Mouse (Mus musculus) neural tube, embryonic 11.5 days (tissue): ENCODE results near the gene Frem3. TPM values are rescaled to one million over a fixed set of nuclear protein-coding genes. Genes with fewer than 3 reads are reported as not detected.

ENCODE experiments used
- ATAC-seq: fragments of 200-750 bp; cut with Nextera tagmentation; 2 replicates; pipeline ENCODE4 v1.8.0; 2017; ENCODE audit warnings: moderate number of reproducible peaks, mild to moderate bottlenecking, moderate TSS enrichment, moderate library complexity; ENCODE audit not compliant: insufficient read depth, low FRiP score, low TSS enrichment
- DNase-seq: peaks from one replicate; pipeline ENCODE4 v3.0.0-alpha.2; 2015; ENCODE audit warnings: low spot score
- H3K27ac ChIP-seq: fragments of 300-500 bp; sonication (generic); 2 replicates; pipeline ENCODE4 v1.5.1; 2014; ENCODE audit warnings: low read depth, mild to moderate bottlenecking, low read length
- H3K27me3 ChIP-seq: fragments of 300-500 bp; sonication (generic); 2 replicates; pipeline ENCODE4 v1.6.1; 2014; ENCODE audit warnings: mild to moderate bottlenecking, low read length, mixed read lengths; ENCODE audit not compliant: control insufficient read depth, insufficient read depth
- H3K36me3 ChIP-seq: fragments of 300-500 bp; sonication (generic); 2 replicates; pipeline ENCODE4 v1.6.1; 2014; ENCODE audit warnings: mild to moderate bottlenecking, low read length, moderate library complexity, mixed read lengths; ENCODE audit not compliant: control insufficient read depth, insufficient read depth
- H3K4me1 ChIP-seq: fragments of 300-500 bp; sonication (generic); 2 replicates; pipeline ENCODE4 v1.6.1; 2014; ENCODE audit warnings: low read length, mixed read lengths; ENCODE audit not compliant: control insufficient read depth, insufficient read depth
- H3K4me2 ChIP-seq: fragments of 300-500 bp; sonication (generic); 2 replicates; pipeline ENCODE4 v1.6.1; 2014; ENCODE audit warnings: low read depth, mild to moderate bottlenecking, moderate library complexity
- H3K4me3 ChIP-seq: fragments of 300-500 bp; sonication (generic); 2 replicates; pipeline ENCODE4 v1.5.1; 2014; ENCODE audit warnings: low read depth, low read length
- H3K9ac ChIP-seq: fragments of 300-500 bp; sonication (generic); 2 replicates; pipeline ENCODE4 v1.6.1; 2014; ENCODE audit warnings: mild to moderate bottlenecking, low read length
- H3K9me3 ChIP-seq: fragments of 300-500 bp; sonication (generic); 2 replicates; pipeline ENCODE4 v1.6.1; 2016; ENCODE audit warnings: low read length; ENCODE audit not compliant: control insufficient read depth
- WGBS: fragments of 180-500 bp; shearing (Covaris S2); extraction: QIAGEN DNeasy Blood & Tissue Kit; methylation state at CpG from one replicate; pipeline ENCODE4 v1.1.7; 2014; 5-methylcytosine and 5-hydroxymethylcytosine counted together
- polyA plus RNA-seq: library from polyadenylated mRNA; unstranded; fragments of >200 nt; fragmentation: Nextera tagmentation; extraction: Ambion mirVana; gene quantifications from 2 replicates; pipeline ENCODE4 v1.2.1, GENCODE M21; 2014

Gene Frem3
- polyA plus RNA-seq, 1 experiment from 2014 or later: 0.04 TPM

- ATAC-seq (no peak), DNase-seq (no peak)
- Histone ChIP-seq H3K27ac (no peak overlapping the region), H3K27me3 (no peaks in the 10 kb centered on the region), H3K4me2 (no peak overlapping the region), H3K4me3 (no peak overlapping the region), H3K4me1 (no peaks in the 10 kb centered on the region), H3K9ac (no peak overlapping the region), H3K9me3 (no peaks in the 10 kb centered on the region), H3K36me3 (no peaks in the 10 kb centered on the region)
- 79% methylated on average over 6 of the region's 6 CpGs for WGBS
These were observed 10.2 kb upstream of the Frem3 start for GRCm38 (mm10) chr8:80600600-80601170.

DNA sequence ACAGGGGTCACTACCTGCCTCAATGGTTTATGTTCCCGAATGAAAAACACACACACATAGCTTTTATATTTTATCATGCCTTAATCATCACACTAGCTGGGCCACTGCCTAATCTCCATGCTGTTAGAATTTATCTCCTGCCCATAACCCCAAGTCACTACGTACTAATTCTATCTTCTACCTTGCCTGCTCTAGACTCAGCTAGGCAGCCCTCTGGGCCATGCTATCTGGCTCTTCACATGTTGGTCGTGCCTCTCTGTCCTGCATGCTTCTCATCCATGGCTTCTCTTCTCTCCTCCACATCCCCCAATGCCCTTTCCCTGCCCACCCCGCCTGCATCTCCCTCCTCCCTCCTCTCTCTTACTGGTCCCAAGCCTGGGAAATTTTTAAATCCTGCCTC lies 9.0 kb upstream of the Frem3 start:
- no peak for ATAC-seq
- H3K36me3 ChIP-seq: no peaks in the 10 kb centered on the region
- H3K9me3 ChIP-seq: no peaks in the 10 kb centered on the region
- H3K9ac ChIP-seq: no peak overlapping the region
- DNase-seq: no peak
- no peak overlapping the region for H3K4me3 ChIP-seq
- no peaks in the 10 kb centered on the region for H3K4me1 ChIP-seq
- H3K27me3 ChIP-seq: no peaks in the 10 kb centered on the region
- H3K27ac ChIP-seq: no peak overlapping the region
- 82% methylated on average over 4 of the region's 4 CpGs for WGBS
- H3K4me2 ChIP-seq: no peak overlapping the region

DNA sequence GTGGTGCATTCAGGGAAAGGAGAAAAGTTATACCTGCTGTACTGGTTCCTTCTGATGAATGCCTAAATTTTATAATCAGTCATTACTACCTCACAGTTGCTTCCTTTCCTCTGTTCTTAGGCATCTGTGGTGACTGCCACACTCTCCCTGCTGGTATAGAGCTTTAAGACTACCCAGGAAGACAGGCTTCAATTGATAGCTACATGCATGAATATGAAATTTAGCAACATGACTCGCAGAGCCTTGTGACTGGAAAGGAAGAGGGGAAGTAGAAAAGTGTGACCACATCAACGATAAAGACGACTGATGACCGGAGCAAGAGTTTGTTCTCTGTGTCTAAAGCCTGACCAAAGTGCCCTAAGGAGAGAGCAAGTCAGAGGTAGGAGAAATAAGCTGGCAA lies 3.8 kb upstream of the Frem3 start:
- H3K27me3 ChIP-seq: peaks cover 14% of the 10 kb centered on the region
- H3K27ac ChIP-seq: no peak overlapping the region
- no peaks in the 10 kb centered on the region for H3K9me3 ChIP-seq
- WGBS: 94% methylated on average over 4 of the region's 4 CpGs
- H3K4me2 ChIP-seq: no peak overlapping the region
- ATAC-seq (no peak), DNase-seq (no peak)
- H3K4me1 ChIP-seq: no peaks in the 10 kb centered on the region; the same call in 1 of the 2 replicates
- H3K36me3 ChIP-seq: no peaks in the 10 kb centered on the region
- no peak overlapping the region for H3K9ac ChIP-seq
- H3K4me3 ChIP-seq: no peak overlapping the region

- no peak for ATAC-seq
- DNase-seq: no peak
- H3K36me3 ChIP-seq: no peaks in the 10 kb centered on the region
- H3K9me3 ChIP-seq: no peaks in the 10 kb centered on the region
- 0 out of 2 replicates have a peak overlapping the region, but pooled peaks have one; percentile 13 for H3K4me3 ChIP-seq
- H3K4me2 ChIP-seq: peak overlapping the region; percentile 38
- peaks cover 14% of the 10 kb centered on the region for H3K27me3 ChIP-seq
- H3K4me1 ChIP-seq: no peaks in the 10 kb centered on the region; the same call in 1 of the 2 replicates
- 4% methylated on average over 12 of the region's 12 CpGs for WGBS
- no peak overlapping the region for H3K9ac ChIP-seq
- no peak overlapping the region for H3K27ac ChIP-seq
These were observed 516 bp downstream of the Frem3 start for GRCm38 (mm10) chr8:80611441-80611751.

GRCm38 (mm10) chr8:80619787-80620186 lies 8.9 kb downstream of the Frem3 start:
- DNase-seq (no peak), ATAC-seq (no peak)
- Histone ChIP-seq H3K9me3 (no peaks in the 10 kb centered on the region), H3K36me3 (no peaks in the 10 kb centered on the region), H3K27ac (no peak overlapping the region), H3K4me1 (no peaks in the 10 kb centered on the region), H3K9ac (no peak overlapping the region), H3K4me3 (no peak overlapping the region), H3K27me3 (no peaks in the 10 kb centered on the region), H3K4me2 (no peak overlapping the region)
- WGBS: 61% methylated on average over 3 of the region's 3 CpGs

GRCm38 (mm10) chr8:80647394-80647793 lies 36.5 kb downstream of the Frem3 start:
- H3K27ac ChIP-seq: no peak overlapping the region
- no peak for DNase-seq
- H3K4me3 ChIP-seq: no peak overlapping the region
- no peaks in the 10 kb centered on the region for H3K9me3 ChIP-seq
- 63% methylated on average over 6 of the region's 6 CpGs for WGBS
- no peaks in the 10 kb centered on the region for H3K4me1 ChIP-seq
- ATAC-seq: no peak
- H3K9ac ChIP-seq: no peak overlapping the region
- no peaks in the 10 kb centered on the region for H3K27me3 ChIP-seq
- no peaks in the 10 kb centered on the region for H3K36me3 ChIP-seq
- no peak overlapping the region for H3K4me2 ChIP-seq

GRCm38 (mm10) chr8:80657639-80658038 lies 46.8 kb downstream of the Frem3 start:
- H3K9ac ChIP-seq: no peak overlapping the region
- H3K27me3 ChIP-seq: no peaks in the 10 kb centered on the region
- 47% methylated on average over 4 of the region's 4 CpGs for WGBS
- H3K36me3 ChIP-seq: no peaks in the 10 kb centered on the region
- no peak for ATAC-seq
- no peaks in the 10 kb centered on the region for H3K9me3 ChIP-seq
- H3K27ac ChIP-seq: no peak overlapping the region
- H3K4me3 ChIP-seq: no peak overlapping the region
- peak; percentile 21 for DNase-seq
- no peaks in the 10 kb centered on the region for H3K4me1 ChIP-seq
- no peak overlapping the region for H3K4me2 ChIP-seq

- no peaks in the 10 kb centered on the region for H3K4me1 ChIP-seq
- no peaks in the 10 kb centered on the region for H3K36me3 ChIP-seq
- no peak overlapping the region for H3K9ac ChIP-seq
- no peak overlapping the region for H3K4me3 ChIP-seq
- no peaks in the 10 kb centered on the region for H3K9me3 ChIP-seq
- DNase-seq (no peak), ATAC-seq (no peak)
- WGBS: 84% methylated on average over 4 of the region's 4 CpGs
- no peaks in the 10 kb centered on the region for H3K27me3 ChIP-seq
- H3K27ac ChIP-seq: no peak overlapping the region
- no peak overlapping the region for H3K4me2 ChIP-seq
These were observed 50.2 kb downstream of the Frem3 start for GRCm38 (mm10) chr8:80661055-80661454.

DNA sequence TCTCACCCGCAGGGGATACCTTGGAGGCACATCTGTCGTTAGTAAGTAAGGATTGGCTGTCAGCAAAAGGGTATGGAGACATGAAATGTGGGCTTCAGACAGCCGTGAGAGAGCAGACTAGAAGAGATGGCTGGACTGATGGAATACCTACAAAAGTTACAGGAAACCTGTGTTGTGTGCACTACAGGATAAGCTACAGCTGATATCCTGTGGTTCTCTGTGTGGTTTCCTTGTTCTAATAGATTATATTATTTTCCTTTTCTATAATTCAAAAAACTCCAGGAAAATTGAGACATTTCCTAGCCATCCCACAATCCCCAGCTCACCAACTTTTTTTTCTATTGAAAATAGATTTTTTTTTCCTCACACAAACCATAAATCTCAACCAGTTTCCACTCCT lies 52.6 kb downstream of the Frem3 start:
- 86% methylated on average over 3 of the region's 3 CpGs for WGBS
- Histone ChIP-seq H3K4me2 (no peak overlapping the region), H3K4me1 (no peaks in the 10 kb centered on the region), H3K9me3 (no peaks in the 10 kb centered on the region), H3K9ac (no peak overlapping the region), H3K27me3 (no peaks in the 10 kb centered on the region), H3K36me3 (no peaks in the 10 kb centered on the region), H3K4me3 (no peak overlapping the region), H3K27ac (no peak overlapping the region)
- no peak for ATAC-seq
- no peak for DNase-seq
